Mouse (Mus musculus): Measurements from ENCODE around the gene Nrg4.

Gene Nrg4

DNA sequence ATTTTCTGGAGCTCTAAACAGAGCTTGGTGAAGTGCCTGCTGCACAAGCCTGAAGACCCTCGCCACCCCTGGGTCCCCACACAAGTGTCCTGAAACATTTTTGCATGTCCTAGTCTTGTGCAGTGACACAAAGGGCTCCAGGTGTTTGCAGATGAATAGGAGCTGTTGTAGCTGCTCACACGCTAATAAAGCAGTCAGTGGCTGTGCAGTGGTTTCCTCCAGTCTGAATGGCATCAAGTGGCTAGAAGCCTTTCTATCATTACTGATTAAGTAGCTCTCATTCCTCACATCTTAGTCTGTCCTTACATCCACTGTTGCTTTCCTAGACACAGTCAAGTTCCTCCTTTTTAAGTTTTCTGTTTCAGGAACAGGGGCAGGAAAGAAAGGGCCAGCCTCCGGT, 111.0 kb downstream of the Nrg4 start:
- no peak for DNase-seq (ENCODE audit: low read depth, low spot score)

- DNase-seq (ENCODE audit: low read depth, low spot score): no peak
These were observed 111.6 kb downstream of the Nrg4 start for GRCm38 (mm10) chr9:55215056-55215455.

DNA sequence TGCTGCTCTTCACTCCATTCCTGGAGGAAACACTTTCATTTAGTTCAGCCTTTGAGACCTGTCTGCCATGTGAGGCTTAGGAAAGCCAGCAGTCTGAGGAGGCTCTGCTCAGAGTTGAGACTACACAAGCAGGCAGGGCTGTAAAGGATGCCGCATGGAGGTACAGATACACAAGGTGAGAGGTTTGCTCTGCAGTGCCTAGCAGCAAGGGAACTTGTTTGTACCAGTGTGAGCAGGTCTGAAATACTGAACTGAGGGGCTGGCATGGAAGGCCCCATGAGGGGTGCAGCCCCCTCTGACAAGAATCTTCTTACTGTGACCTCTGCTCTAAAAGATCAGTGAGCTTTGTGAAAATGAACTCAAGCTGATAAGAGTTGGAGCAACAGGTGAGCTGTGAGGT, 113.2 kb downstream of the Nrg4 start:
- DNase-seq (ENCODE audit: low read depth, low spot score): no peak

DNA sequence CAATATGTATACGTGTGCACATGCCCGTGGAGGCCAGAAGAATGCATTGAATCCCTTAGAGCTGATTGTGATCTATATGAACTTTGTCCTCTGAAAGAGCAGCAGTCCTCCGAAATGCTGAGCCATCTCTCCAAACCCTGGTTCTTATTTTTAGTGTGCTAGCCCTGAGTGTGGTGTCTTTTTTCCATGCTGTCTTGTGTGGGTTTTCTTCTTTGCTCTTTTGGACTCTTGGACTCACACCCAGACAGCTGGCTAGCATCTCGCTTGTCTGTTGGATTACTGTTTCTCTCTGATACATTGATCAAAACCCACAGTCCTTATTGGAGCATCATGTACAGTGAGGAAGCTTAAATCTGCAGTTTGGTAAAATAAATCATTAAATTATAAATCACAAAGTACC, 115.0 kb downstream of the Nrg4 start:
- DNase-seq (ENCODE audit: low read depth, low spot score): no peak

GRCm38 (mm10) chr9:55208790-55209481, 117.7 kb downstream of the Nrg4 start, which contains the start of gene Fbxo22:
Gene Fbxo22, plus strand, starts transcription at chr9:55208925.
- peak; percentile 79 for DNase-seq (ENCODE audit: low read depth, low spot score)

DNA sequence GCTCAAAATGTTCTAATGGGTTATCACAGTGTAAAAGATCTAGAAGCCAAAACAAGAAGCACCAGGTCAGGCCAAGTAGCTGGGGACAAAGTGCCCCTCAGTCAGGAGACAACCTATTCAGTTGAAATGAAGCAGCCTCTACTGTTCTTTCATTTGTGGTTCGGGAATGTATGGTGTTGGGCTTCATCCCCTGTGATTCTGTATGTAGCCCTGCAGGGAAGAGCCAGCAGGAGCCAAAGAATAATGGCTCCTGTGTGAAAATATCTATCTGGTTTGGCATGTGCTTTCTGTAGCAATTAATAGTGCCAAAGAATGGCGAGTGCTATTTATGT, 118.2 kb downstream of the Nrg4 start:
- no peak for DNase-seq (ENCODE audit: low read depth, low spot score)

- peak; percentile 39 for DNase-seq (ENCODE audit: low read depth, low spot score)
These were observed 127.3 kb downstream of the Nrg4 start for GRCm38 (mm10) chr9:55199348-55199747.

DNA sequence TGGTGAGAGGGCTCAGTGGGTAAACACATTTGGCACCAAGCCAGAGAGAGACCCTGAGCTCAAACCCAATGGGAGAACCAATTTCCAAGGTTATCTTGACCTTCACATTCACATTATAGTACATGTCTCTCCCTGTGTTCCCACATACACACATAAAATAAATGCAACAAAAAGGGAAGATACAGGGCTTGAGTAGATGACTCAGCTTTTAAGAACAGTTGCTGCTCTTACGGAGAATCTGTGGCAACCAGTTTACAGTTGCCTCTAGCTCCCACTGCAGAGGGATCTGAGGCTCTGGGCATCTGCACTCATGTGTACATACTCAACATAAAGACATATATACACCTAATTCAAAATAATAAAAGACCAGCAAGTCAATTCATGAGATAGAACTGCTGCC, 128.4 kb downstream of the Nrg4 start:
- no peak for DNase-seq (ENCODE audit: low read depth, low spot score)

DNA sequence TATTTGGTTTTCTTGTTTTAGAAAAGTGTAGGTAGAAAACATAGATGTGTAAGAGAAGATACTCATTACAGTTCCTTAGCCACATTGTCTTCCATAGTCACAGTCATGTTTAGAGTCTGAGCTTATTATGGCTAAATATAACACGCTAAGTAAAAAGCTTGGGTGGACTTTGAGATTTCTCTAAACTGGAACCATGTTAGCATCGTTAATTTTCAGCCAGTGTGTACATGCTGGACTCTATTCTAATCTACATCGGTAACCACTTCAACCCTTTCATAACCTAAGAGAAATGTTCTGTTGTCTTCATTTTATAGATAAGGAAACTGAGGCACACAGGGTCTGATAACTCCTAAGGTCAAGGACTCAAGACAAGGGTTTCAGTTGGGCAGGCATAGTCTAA, 130.8 kb downstream of the Nrg4 start:
- no peak for DNase-seq (ENCODE audit: low read depth, low spot score)

GRCm38 (mm10) chr9:55174235-55174634, 152.4 kb downstream of the Nrg4 start:
- no peak for DNase-seq (ENCODE audit: low read depth, low spot score)

DNA sequence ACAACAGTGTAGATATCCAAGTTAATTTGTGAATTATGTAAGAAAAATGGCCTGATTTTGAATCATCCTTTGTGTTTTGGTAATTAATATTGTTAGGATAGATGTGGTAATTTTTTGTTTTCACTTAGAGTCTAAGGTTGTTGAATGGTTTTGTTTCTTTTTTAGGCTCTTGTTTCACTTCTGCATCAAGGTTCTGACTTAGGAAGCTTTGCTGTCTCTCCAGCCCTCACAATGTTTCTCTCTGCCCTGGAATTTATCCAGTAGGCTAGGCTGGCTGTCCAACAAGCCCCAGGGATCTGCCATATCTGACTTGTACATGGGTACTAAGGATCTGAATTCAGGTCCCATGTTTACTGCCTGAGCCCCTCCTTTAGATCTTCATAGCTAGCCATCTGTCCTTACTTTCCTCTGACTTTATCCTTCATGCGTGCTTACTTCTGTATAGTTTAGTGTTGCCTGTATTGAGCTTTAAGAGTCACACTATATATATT, 154.4 kb downstream of the Nrg4 start:
- DNase-seq (ENCODE audit: low read depth, low spot score): no peak

- DNase-seq (ENCODE audit: low read depth, low spot score): no peak
These were observed 155.8 kb downstream of the Nrg4 start for GRCm38 (mm10) chr9:55170655-55171412.
